Mouse (Mus musculus) embryonic facial prominence, embryonic 10.5 days (tissue): Measurements from ENCODE around the gene C2cd2. TPM values are rescaled to one million over a fixed set of nuclear protein-coding genes. Genes with fewer than 3 reads are reported as not detected.

Experiments used
- DNase-seq: peaks from one replicate; pipeline ENCODE4 v3.0.0-alpha.2; 2017; ENCODE audit warnings: low spot score
- H3K27ac ChIP-seq: fragments of 300-500 bp; sonication (generic); replicated peaks from 2 replicates; pipeline ENCODE4 v1.5.1; 2016; ENCODE audit warnings: mild to moderate bottlenecking
- H3K27me3 ChIP-seq: fragments of 300-500 bp; sonication (generic); replicated peaks from 2 replicates; pipeline ENCODE4 v1.6.1; 2016; ENCODE audit warnings: low read depth, mild to moderate bottlenecking; ENCODE audit not compliant: poor library complexity, severe bottlenecking
- H3K36me3 ChIP-seq: fragments of 300-500 bp; sonication (generic); replicated peaks from 2 replicates; pipeline ENCODE4 v1.6.1; 2016; ENCODE audit warnings: mild to moderate bottlenecking, moderate library complexity
- H3K4me1 ChIP-seq: fragments of 300-500 bp; sonication (generic); 2 replicates; pipeline ENCODE4 v1.6.1; 2016
- H3K4me3 ChIP-seq: fragments of 300-500 bp; sonication (generic); 2 replicates; pipeline ENCODE4 v1.5.1; 2016; ENCODE audit warnings: mild to moderate bottlenecking, moderate library complexity
- H3K9me3 ChIP-seq: fragments of 300-500 bp; sonication (generic); 2 replicates; pipeline ENCODE4 v1.6.1; 2016; ENCODE audit warnings: mild to moderate bottlenecking
- WGBS: fragments of 180-500 bp; shearing (Covaris S2); methylation state at CpG from one replicate; pipeline ENCODE4 v1.1.7; 2016; 5-methylcytosine and 5-hydroxymethylcytosine counted together
- microRNA-seq: library from miRNA; unstranded; fragments of <30 nt; microRNA quantifications from one replicate; pipeline ENCODE4, GENCODE M21; 2017
- polyA plus RNA-seq: library from polyadenylated mRNA; unstranded; fragments of >200 nt; fragmentation: Nextera tagmentation; extraction: Ambion mirVana; gene quantifications from 2 replicates; pipeline ENCODE4 v1.2.1, GENCODE M21; 2016

C2cd2 gene
- polyA plus RNA-seq, 1 experiment from 2014 or later, result 11.6 TPM

GRCm38 (mm10) chr16:97819532-97819931, 142.9 kb downstream of the C2cd2 start:
- Histone ChIP-seq H3K36me3 (peaks cover 96% of the 10 kb centered on the region), H3K9me3 (no peaks in the 10 kb centered on the region), H3K27ac (no peak overlapping the region), H3K27me3 (no peaks in the 10 kb centered on the region), H3K4me1 (no peaks in the 10 kb centered on the region), H3K4me3 (no peak overlapping the region)
- 86% methylated on average over 4 of the region's 4 CpGs for WGBS
- DNase-seq, result no peak

- Histone ChIP-seq H3K27ac (no peak overlapping the region), H3K36me3 (peaks cover 98% of the 10 kb centered on the region)
Observed at GRCm38 (mm10) chr16:97817414-97817813, 145.0 kb downstream of the C2cd2 start.

GRCm38 (mm10) chr16:97815269-97815668, 147.1 kb downstream of the C2cd2 start:
- no peak overlapping the region for H3K27ac ChIP-seq
- no peaks in the 10 kb centered on the region for H3K9me3 ChIP-seq
- no peaks in the 10 kb centered on the region for H3K4me1 ChIP-seq
- DNase-seq, result no peak
- no peaks in the 10 kb centered on the region for H3K27me3 ChIP-seq
- H3K4me3 ChIP-seq, result no peak overlapping the region
- peaks cover 100% of the 10 kb centered on the region for H3K36me3 ChIP-seq
- 89% methylated on average over 5 of the region's 5 CpGs for WGBS

More at GRCm38 (mm10) chr16:97817414-97817813, 145.0 kb downstream of the C2cd2 start:
- Histone ChIP-seq H3K4me3 (no peak overlapping the region), H3K9me3 (no peaks in the 10 kb centered on the region), H3K4me1 (no peaks in the 10 kb centered on the region), H3K27me3 (no peaks in the 10 kb centered on the region)
- no peak for DNase-seq
- WGBS, result 95% methylated on average over 1 of the region's 1 CpGs

GRCm38 (mm10) chr16:97814060-97814459, 148.3 kb downstream of the C2cd2 start:
- Histone ChIP-seq H3K36me3 (peaks cover 100% of the 10 kb centered on the region), H3K27ac (no peak overlapping the region), H3K9me3 (no peaks in the 10 kb centered on the region), H3K4me3 (no peak overlapping the region), H3K4me1 (no peaks in the 10 kb centered on the region), H3K27me3 (no peaks in the 10 kb centered on the region)
- DNase-seq, result no peak
- WGBS, result 91% methylated on average over 2 of the region's 2 CpGs

GRCm38 (mm10) chr16:97808881-97809280, 153.5 kb downstream of the C2cd2 start:
- H3K36me3 ChIP-seq, result peaks cover 98% of the 10 kb centered on the region
- no peaks in the 10 kb centered on the region for H3K9me3 ChIP-seq
- no peak overlapping the region for H3K4me3 ChIP-seq
- no peaks in the 10 kb centered on the region for H3K4me1 ChIP-seq
- no peak overlapping the region for H3K27ac ChIP-seq
- WGBS, result 95% methylated on average over 3 of the region's 3 CpGs
- H3K27me3 ChIP-seq, result no peaks in the 10 kb centered on the region
- no peak for DNase-seq

GRCm38 (mm10) chr16:97805646-97806045, 156.8 kb downstream of the C2cd2 start:
- Histone ChIP-seq H3K4me1 (no peaks in the 10 kb centered on the region), H3K27ac (no peak overlapping the region), H3K36me3 (peaks cover 96% of the 10 kb centered on the region), H3K4me3 (no peak overlapping the region), H3K9me3 (no peaks in the 10 kb centered on the region), H3K27me3 (no peaks in the 10 kb centered on the region)
- DNase-seq, result no peak
- 94% methylated on average over 3 of the region's 3 CpGs for WGBS

Small RNA genes lying within 50 kb of the gene (microRNA-seq; reads per million reads assigned to microRNA genes)
- gene Mir6964, result not detected

Other genes starting within 250 kb of the C2cd2 start
- 7.8 and 8.4 TPM in 2 replicates for gene Ripk4, start 198.8 kb downstream of the C2cd2 start, polyA plus RNA-seq
- 16.6 and 17.2 TPM in 2 replicates for gene Prdm15, start 110.7 kb downstream of the C2cd2 start, polyA plus RNA-seq
- 14.5 and 15.2 TPM in 2 replicates for gene Zbtb21, start within 50 bp of the C2cd2 start, polyA plus RNA-seq
- gene B230307C23Rik, start 34.7 kb upstream of the C2cd2 start, polyA plus RNA-seq, result 18.9 and 22.4 TPM in 2 replicates
- 35.9 and 38.5 TPM in 2 replicates for gene A630089N07Rik, start 119.9 kb upstream of the C2cd2 start, polyA plus RNA-seq